Mouse (Mus musculus) forebrain, embryonic 11.5 days (tissue): ENCODE measurements around the gene Eif4e1b. TPM values are rescaled to one million over a fixed set of nuclear protein-coding genes. Genes with fewer than 3 reads are reported as not detected.

Experiments
- ATAC-seq: fragments of 200-750 bp; cut with Nextera tagmentation; replicated peaks from 2 replicates; pipeline ENCODE4 v1.8.0; 2017; ENCODE audit warnings: moderate TSS enrichment; ENCODE audit not compliant: low FRiP score
- DNase-seq: peaks from one replicate; pipeline ENCODE4 v3.0.0-alpha.2; 2017; ENCODE audit warnings: low spot score
- H3K27ac ChIP-seq: fragments of 300-500 bp; sonication (generic); 2 replicates; pipeline ENCODE4 v1.5.1; 2014; ENCODE audit warnings: low read depth, low read length
- H3K27me3 ChIP-seq: fragments of 300-500 bp; sonication (generic); 2 replicates; pipeline ENCODE4 v1.6.1; 2014; ENCODE audit warnings: mild to moderate bottlenecking, low read length, mixed read lengths; ENCODE audit not compliant: control insufficient read depth, insufficient read depth
- H3K36me3 ChIP-seq: fragments of 300-500 bp; sonication (generic); 2 replicates; pipeline ENCODE4 v1.6.1; 2014; ENCODE audit warnings: mild to moderate bottlenecking, low read length, moderate library complexity, mixed read lengths; ENCODE audit not compliant: control insufficient read depth, insufficient read depth
- H3K4me1 ChIP-seq: fragments of 300-500 bp; sonication (generic); replicated peaks from 2 replicates; pipeline ENCODE4 v1.6.1; 2014; ENCODE audit warnings: low read length, mixed read lengths; ENCODE audit not compliant: control insufficient read depth, insufficient read depth
- H3K4me2 ChIP-seq: fragments of 300-500 bp; sonication (generic); 2 replicates; pipeline ENCODE4 v1.6.1; 2014; ENCODE audit warnings: low read depth, mild to moderate bottlenecking, low read length, moderate library complexity, mixed read lengths; ENCODE audit not compliant: severe bottlenecking
- H3K4me3 ChIP-seq: fragments of 300-500 bp; sonication (generic); 2 replicates; pipeline ENCODE4 v1.5.1; 2014; ENCODE audit warnings: low read depth, low read length
- H3K9ac ChIP-seq: fragments of 300-500 bp; sonication (generic); 2 replicates; pipeline ENCODE4 v1.6.1; 2014; ENCODE audit warnings: low read length
- H3K9me3 ChIP-seq: fragments of 300-500 bp; sonication (generic); 2 replicates; pipeline ENCODE4 v1.6.1; 2016; ENCODE audit warnings: low read length, mixed read lengths; ENCODE audit not compliant: control insufficient read depth
- WGBS: fragments of 180-500 bp; shearing (Covaris S2); extraction: QIAGEN DNeasy Blood & Tissue Kit; methylation state at CpG from one replicate; pipeline ENCODE4 v1.1.7; 2014; 5-methylcytosine and 5-hydroxymethylcytosine counted together
- polyA plus RNA-seq: library from polyadenylated mRNA; unstranded; fragments of >200 nt; fragmentation: Nextera tagmentation; extraction: Ambion mirVana; gene quantifications from 2 replicates; pipeline ENCODE4 v1.2.1, GENCODE M21; 2014

Gene Eif4e1b
- polyA plus RNA-seq, 1 experiment from 2014 or later = not detected

DNA sequence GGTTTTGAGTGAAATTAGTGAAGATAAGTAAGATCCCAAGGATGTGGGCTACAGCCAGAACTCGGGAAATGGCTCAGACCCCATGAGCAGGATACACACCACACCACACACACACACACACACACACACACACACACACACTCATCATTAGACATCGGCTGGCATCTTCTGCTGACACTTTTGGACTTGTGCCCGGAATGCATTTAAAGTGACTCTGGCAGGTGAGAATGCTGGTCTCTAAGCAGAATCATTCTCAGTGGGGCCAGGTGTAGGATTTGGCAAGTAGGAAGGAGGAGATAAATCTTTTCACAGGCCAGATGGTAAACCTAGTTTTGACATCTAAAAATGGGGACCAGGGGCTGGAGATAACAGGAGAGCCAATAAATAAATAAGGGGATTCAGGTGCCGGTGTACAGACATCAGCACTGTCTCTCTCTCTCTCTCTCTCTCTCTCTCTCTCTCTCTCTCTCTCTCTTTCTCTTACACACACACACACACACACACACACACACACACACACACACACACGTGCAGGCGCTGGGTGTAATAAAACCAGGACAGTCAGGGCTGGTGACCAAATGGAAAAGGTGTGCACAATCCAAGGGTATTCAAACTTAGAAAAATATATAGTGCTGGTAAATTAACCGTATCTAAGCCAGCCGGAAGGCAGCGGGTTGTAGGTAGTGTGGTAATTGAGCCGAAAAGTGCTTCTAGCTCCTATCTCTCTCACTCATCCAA is 26.5 kb upstream of the Eif4e1b start:
- Histone ChIP-seq H3K36me3 (no peaks in the 10 kb centered on the region), H3K4me2 (peak overlapping the region; percentile 80), H3K27me3 (no peaks in the 10 kb centered on the region), H3K9ac (peak overlapping the region; percentile 49; the same call in 1 of the 2 replicates), H3K27ac (0 out of 2 replicates have a peak overlapping the region, but pooled peaks have one; percentile 84), H3K4me1 (peaks cover 11% of the 10 kb centered on the region), H3K9me3 (no peaks in the 10 kb centered on the region), H3K4me3 (peak overlapping the region; percentile 41)
- 38% methylated on average over 10 of the region's 10 CpGs for WGBS
- ATAC-seq = no peak
- no peak for DNase-seq

DNA sequence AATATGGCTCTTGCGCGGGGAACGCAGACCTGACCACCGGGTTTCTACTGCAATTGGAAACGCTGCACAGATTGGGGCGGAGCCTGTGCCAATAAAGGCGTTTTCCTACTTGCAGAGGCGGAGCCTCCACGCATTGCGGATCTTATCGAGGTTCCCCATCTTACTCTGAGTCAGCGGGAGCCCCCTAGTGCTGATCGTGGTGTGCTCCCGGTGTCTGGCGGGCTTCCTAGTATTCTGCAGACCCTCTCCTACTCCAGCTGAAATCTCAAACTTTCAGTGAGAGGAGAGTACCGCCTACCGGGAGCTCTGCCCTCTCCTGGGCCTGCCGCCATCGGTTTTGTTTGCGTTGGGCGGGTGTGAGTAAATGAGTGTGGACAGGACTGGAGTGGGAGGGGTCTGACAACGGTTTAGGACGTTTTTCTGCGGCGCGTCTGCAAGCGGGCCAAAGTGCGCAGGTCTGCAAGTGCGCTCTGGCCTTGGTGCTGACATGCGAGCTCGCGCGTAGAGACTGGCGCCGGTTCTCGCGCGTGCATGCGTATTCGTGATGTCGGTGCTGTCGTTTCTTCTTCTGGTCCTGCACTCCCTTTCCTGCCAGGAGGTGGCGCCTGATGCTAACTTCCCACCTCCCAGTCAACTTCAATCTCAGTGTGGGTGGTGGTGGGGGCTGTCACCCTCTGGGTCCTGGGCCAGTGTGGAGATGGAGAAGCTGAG is 25.6 kb upstream of the Eif4e1b start:
- DNase-seq = peak; percentile 95
- no peaks in the 10 kb centered on the region for H3K9me3 ChIP-seq
- WGBS = under 1% methylated on average over 43 of the region's 43 CpGs
- H3K4me3 ChIP-seq = peak overlapping the region; percentile 41
- peak overlapping the region; percentile 49; the same call in 1 of the 2 replicates for H3K9ac ChIP-seq
- ATAC-seq = peak; percentile 77
- H3K4me1 ChIP-seq = peaks cover 11% of the 10 kb centered on the region
- H3K27ac ChIP-seq = peak overlapping the region; percentile 84
- no peaks in the 10 kb centered on the region for H3K27me3 ChIP-seq
- peak overlapping the region; percentile 80 for H3K4me2 ChIP-seq
- H3K36me3 ChIP-seq = no peaks in the 10 kb centered on the region

GRCm38 (mm10) chr13:54758756-54759470 is 24.9 kb upstream of the Eif4e1b start:
- Histone ChIP-seq H3K27me3 (peaks cover 5% of the 10 kb centered on the region), H3K4me3 (peak overlapping the region; percentile 41), H3K27ac (peak overlapping the region; percentile 84; the same call in 1 of the 2 replicates), H3K9ac (peak overlapping the region; percentile 23; the same call in 1 of the 2 replicates), H3K9me3 (no peaks in the 10 kb centered on the region), H3K4me1 (peaks cover 11% of the 10 kb centered on the region), H3K36me3 (no peaks in the 10 kb centered on the region), H3K4me2 (peak overlapping the region; percentile 80)
- ATAC-seq = no peak
- peak; percentile 57 for DNase-seq
- WGBS = 1% methylated on average over 29 of the region's 29 CpGs

- no peaks in the 10 kb centered on the region for H3K36me3 ChIP-seq
- H3K9ac ChIP-seq = no peak overlapping the region
- no peak overlapping the region for H3K4me3 ChIP-seq
- H3K27me3 ChIP-seq = peaks cover 10% of the 10 kb centered on the region
- 0 out of 2 replicates have a peak, but pooled peaks have one; percentile 15 for ATAC-seq
- peak overlapping the region; percentile 80; the same call in 1 of the 2 replicates for H3K4me2 ChIP-seq
- no peaks in the 10 kb centered on the region for H3K9me3 ChIP-seq
- no peak for DNase-seq
- 4% methylated on average over 7 of the region's 7 CpGs for WGBS
- no peak overlapping the region for H3K27ac ChIP-seq
- peaks cover 11% of the 10 kb centered on the region for H3K4me1 ChIP-seq
These were observed 24.3 kb upstream of the Eif4e1b start for GRCm38 (mm10) chr13:54759496-54759895.

DNA sequence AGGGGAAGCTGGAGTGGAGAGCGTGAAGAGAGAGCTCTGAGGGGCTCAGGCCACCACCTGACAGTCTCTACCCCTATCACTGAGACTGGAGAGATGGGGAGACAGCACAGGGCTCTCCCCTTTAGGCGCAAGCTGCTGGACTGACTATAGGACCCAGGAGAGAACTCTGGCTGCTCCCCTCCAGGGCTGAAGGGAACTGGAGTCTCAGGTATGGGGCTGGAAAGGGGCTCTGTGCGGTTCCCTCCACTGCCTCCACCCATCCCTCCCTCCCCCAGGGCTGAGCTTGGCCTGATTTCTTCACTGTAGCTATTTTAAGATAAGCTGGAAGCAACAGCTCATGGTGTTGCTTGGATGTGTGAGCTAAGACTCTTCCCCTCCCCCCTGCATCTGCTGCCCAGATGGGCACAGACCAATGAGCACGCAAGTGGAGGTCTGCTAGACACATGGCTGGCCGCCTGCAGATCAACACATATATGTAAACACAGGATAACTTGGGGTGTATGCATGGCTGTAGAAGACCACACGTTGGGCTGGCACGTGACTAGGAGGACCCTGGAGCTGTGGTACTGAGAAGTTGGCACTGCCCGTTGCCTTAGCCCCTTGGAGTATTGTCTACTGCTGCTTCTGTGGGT is 23.5 kb upstream of the Eif4e1b start:
- no peak overlapping the region for H3K27ac ChIP-seq
- WGBS = 67% methylated on average over 8 of the region's 8 CpGs
- H3K9ac ChIP-seq = no peak overlapping the region
- peaks cover 14% of the 10 kb centered on the region for H3K27me3 ChIP-seq
- ATAC-seq (no peak), DNase-seq (no peak)
- no peaks in the 10 kb centered on the region for H3K36me3 ChIP-seq
- no peaks in the 10 kb centered on the region for H3K9me3 ChIP-seq
- H3K4me2 ChIP-seq = no peak overlapping the region
- H3K4me1 ChIP-seq = peaks cover 11% of the 10 kb centered on the region
- H3K4me3 ChIP-seq = no peak overlapping the region

GRCm38 (mm10) chr13:54760906-54761305 is 22.9 kb upstream of the Eif4e1b start:
- no peaks in the 10 kb centered on the region for H3K9me3 ChIP-seq
- no peak overlapping the region for H3K27ac ChIP-seq
- ATAC-seq (no peak), DNase-seq (no peak)
- no peak overlapping the region for H3K9ac ChIP-seq
- H3K36me3 ChIP-seq = no peaks in the 10 kb centered on the region
- 70% methylated on average over 7 of the region's 7 CpGs for WGBS
- H3K4me3 ChIP-seq = no peak overlapping the region
- peaks cover 20% of the 10 kb centered on the region for H3K27me3 ChIP-seq
- no peak overlapping the region for H3K4me2 ChIP-seq
- peaks cover 14% of the 10 kb centered on the region for H3K4me1 ChIP-seq

DNA sequence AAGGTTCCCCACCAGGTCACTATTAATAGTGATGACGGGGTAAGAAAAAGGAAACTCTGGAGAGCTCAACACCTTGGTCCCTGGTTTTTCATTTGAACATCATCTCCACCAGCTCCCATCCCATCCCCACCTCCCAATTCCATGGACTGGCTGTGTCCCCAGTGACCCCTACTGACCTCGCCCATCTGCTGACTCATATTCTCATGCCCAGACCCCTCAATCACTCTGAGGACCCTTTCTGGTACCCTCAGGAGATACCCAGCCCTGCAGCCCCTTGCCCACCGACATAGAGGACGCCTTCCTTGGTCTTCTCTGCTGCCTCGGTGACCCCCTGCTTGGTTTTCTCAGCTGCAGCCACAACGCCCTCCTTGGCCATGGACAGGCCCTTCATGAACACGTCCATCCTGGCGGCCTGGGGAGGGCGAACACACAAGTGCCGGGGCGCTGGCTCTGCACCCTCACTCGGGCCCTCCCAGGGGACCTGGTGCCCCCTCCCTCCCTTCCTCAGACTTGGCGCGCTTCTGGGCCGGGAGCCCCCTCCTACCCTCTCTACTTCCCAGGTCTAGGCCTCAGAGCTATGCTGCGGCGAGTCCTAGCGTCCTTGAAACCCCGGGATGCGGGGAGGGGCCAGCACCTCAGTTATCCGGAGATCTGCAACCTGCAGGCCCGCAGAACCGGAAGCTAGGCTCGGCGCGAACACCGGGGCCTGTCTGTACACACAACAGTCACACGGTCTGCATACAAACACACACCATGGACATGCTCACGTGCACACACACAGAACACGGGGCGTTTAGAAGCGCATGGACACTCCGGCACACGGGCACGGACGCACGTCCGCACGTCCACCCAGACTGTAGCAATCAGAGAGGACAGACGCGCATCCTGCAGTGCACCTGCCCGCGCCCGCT is 18.3 kb upstream of the Eif4e1b start:
- WGBS = 5% methylated on average over 44 of the region's 44 CpGs
- ATAC-seq = 0 out of 2 replicates have a peak, but pooled peaks have one; percentile 24
- no peak overlapping the region for H3K27ac ChIP-seq

More for the DNA sequence above, 18.3 kb upstream of the Eif4e1b start:
- peak overlapping the region; percentile 39 for H3K4me3 ChIP-seq
- H3K27me3 ChIP-seq = peaks cover 35% of the 10 kb centered on the region
- H3K4me1 ChIP-seq = peaks cover 8% of the 10 kb centered on the region
- H3K9ac ChIP-seq = peak overlapping the region; percentile 44
- peak overlapping the region; percentile 85 for H3K4me2 ChIP-seq
- peak; percentile 58 for DNase-seq
- H3K9me3 ChIP-seq = no peaks in the 10 kb centered on the region
- H3K36me3 ChIP-seq = no peaks in the 10 kb centered on the region
